Mouse (Mus musculus) kidney, adult 18-20 months (tissue): Measurements from ENCODE around the gene Cacna2d1.

Experiments used
- DNase-seq: peaks from one replicate; pipeline ENCODE4 v3.0.0; 2021

The Cacna2d1 gene

DNA sequence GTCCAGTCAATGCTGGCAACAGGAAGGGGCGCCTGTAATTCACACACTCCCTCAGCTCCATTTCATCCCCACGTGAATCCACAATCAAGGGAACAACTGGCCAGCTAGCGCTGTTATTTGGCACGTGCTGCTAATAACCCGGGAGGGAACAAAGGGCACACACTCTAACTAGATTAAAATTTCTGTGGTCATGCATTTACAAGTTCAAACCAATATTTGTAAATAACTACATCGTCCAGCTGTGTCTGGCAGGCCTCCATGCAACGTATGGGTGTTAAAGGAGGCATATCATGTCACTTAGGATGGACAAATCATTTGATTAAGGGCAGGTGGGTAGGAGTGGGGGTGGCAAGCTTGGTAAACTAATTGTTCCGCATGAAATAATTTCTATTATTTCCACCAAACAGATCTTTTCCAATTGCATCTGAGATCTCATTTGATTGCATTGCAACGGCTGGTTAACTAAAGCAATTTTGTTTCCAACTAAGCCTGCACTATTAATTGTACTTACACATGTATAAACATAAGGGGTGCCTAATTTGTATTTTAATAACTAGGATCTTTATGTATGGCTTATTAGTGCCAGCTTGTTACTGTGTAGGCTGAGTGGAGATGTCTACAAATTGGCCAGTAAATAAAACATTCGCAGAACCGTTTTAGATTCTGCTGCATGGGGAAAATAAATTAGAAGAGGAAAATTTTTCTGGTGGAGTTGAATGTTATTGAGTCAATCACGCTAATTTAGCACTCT, 231.8 kb downstream of the Cacna2d1 start:
- no peak for DNase-seq

DNA sequence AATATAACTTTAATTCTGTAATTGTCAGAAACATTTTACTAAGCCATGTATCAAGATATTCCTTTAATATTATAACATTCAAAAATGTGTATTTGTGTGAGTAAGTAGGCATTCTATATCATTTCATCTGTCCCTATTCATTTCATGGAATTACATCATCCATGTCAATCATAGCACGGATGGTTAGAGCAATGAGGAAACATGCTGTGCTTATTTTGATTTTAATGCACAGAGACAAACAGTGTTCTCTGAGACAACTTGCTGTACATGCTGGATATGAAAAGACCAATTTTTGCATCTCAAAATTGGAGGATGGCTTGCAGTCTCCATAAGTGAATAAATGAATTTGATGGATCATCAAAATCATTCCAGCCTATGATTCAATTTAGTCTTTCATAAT, 232.4 kb downstream of the Cacna2d1 start:
- no peak for DNase-seq

DNA sequence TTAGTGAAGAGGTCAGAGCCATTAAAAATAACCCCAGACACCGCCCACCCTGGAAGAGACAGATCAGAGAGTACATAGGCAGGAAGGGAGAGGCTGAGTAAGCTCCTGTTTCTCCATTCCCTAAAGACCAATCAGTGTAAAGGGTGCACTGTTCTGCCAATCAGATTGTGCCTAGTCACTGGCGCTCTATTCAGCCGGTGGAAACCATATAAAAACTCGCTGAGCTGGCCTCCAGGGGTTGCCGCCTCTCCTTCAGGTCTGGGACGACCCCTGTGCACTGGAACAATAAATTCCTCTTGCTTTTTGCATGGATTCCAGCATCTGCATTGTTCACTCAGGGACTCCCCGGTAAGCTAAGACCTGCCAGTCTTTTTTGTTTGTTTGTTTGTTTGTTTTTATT, 246.6 kb downstream of the Cacna2d1 start:
- no peak for DNase-seq

DNA sequence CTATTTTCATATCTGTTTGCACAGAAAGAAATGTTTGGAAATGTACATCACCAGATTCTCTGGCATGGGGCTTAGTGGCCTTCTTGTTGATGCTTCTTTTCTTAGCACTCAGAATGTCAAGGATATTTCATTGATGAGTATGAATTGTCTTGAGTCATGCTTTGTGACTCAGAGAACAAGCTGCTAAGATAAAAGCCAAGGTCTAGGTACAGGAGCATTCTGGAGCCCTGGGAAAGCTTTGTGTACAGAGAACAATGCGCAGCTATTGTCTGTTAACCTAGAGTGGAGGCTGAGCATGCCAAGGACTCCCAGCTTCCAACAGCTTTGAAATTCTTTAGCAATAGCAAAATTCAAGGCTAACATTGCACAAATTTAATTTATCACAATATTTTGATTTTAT, 249.6 kb downstream of the Cacna2d1 start:
- DNase-seq = no peak

DNA sequence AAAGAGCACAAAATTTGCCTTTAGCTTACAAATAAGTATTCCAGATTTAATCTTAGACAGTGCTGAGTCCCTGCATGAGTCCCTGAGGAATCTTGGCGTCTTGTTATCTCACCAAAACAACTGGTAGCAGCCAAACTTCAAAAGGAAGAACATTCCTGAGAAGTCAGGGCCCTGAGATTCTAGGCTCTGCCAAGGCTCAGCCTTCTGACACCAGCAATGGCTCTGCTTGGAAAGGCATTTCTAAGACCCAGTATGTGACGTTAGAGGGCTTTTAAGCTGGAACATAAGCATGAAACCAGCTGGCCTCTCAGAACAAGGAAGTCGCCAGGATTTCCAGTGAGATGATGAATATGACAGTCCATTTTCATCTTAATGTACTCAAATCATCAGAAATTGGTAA, 253.4 kb downstream of the Cacna2d1 start:
- DNase-seq = no peak

DNA sequence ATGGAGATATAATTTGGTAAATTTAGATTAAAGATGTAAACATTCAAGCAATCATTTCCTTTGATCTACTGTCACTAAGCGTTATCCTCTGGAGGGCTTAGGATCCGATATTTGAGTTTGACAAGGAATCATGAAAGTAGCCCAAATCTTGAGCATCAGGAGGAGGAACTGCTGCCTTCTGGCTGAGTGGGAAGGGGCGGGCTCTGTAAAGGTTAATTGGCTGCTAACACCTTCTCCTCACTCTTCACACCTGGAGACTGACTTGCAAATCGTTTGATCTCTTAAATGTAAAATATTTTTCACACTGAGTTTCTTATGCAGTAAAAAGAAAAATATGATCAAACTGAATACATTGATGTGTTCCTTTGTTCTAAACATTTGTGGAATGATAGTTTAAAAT, 255.4 kb downstream of the Cacna2d1 start:
- no peak for DNase-seq

DNA sequence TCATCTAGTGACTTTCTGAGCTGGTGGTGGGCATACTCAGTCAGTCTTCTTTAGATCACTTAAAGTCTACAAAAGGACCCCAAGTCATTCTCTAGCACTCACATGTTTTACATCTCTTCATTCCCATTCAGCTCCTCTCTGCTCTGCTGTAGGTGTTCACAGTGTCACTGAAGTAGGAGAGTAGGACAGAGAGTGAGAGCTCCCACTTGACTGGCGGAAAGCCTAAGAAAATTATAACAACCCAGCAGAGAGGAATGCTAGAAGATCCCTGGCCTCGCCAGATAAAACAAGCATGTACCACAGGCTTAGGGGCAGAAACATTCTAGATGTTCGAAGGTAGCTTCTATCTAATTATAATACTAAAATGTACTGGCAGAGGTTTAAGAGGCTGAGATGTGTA, 256.7 kb downstream of the Cacna2d1 start:
- DNase-seq = no peak

DNA sequence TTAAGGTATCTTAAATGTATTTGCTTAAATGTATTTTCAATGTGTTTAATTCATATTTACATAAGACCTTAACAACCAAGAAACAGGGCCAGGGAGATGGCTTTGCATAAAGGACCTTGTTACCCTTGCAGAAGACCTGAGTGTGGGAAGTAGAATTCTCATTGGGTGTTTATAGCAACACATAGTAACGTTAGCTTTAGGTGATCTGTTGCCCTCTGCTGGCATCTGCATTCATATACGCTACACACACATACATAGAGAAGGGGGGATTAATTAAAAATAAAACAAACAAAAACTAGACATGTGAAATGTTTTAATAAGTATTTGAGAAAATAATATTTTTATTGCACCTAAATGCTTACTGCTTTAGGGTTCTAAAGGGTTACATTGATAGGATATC, 265.3 kb downstream of the Cacna2d1 start:
- no peak for DNase-seq

DNA sequence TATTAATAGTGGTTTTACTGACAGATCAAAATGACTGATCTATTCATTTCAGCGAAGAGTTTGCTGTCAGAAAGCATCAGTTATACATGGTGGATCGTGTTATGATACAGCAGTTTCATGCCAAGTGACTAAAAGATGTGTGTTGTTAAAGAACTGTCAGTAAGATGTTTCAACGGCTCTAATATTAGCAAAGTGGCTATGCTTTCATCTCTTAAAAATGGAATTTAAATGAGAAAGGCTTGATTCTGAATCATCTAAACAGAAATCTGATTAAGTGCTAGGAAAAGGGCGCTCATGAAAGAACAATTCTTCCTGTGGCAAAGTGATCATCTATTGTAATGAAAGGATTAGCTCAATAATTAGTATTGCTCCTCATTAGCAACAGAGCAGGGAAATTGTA, 287.5 kb downstream of the Cacna2d1 start:
- no peak for DNase-seq

DNA sequence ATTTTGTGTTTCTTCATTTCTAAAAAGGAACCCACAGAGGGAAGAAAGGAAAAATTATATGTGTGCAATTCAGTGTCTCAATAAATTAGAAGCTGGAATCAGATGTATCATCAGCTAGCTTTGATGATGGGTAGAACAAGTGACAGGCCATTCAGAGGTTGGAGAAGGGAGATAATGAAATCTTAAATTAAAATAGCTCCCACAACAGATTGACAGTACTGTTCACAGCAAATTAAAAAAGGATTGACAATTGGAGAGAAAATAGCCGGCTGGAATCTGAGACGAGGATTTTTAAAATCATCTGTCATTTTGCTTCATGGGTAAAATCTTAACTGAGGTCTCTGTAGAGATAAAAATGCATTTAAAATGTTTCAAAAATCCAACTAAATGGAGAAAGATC, 290.9 kb downstream of the Cacna2d1 start:
- DNase-seq = no peak

DNA sequence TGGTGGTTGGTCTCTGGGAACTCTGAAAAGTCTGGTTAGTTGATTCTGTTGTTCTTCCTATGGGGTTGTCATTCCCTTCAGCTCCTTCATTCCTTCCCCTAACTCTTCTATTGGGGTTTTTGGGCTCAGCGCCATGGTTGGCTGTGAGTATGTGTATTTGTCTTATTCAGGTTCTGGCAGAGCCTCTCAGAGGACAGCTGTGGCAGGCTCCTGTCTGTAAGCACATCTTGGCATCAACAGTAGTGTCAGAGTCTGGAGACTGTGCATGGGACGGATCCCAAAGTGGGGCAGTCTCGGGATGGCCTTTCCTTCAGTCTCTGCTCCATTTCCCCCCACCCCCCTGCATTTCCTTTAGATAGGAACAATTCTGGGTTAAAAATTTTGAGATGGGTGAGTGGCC, 294.9 kb downstream of the Cacna2d1 start:
- DNase-seq = no peak

DNA sequence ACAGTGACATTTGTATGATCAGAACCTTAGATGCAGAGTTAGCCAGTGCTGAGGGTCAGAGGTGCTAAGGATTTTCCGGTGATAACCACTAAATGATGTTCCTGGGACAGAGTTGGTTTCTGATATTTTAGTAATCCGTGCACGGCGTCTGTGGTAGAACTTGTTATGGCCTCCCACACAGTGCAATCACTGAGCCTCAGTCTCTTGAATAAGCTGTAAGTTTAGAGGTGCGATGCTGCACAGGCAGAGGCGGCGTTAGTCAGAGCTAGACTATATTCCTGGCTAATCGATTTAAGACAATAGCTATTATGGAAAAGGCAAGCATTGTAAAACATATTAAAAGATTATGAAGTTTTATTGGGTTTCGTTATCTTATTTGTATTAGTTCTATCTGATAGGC, 297.0 kb downstream of the Cacna2d1 start:
- DNase-seq = no peak

DNA sequence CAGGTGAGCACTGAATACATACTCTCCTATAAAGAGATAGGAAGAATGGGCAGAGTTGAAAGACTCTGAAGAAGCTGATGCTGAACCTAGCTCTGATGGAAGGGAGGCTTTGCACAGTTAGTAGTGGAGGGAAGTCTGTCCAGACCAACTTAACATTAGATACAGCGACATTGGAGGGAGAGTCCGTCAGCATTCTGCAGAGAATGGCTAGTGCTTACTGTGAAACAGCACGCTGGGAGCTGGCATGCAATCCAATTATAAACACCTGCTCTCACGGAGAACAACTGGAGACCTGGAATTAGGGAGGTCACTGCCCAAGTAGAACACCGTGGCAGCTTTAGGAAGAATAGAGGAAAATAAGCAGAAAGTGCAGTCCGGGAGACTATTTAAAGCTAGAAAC, 300.4 kb downstream of the Cacna2d1 start:
- no peak for DNase-seq

DNA sequence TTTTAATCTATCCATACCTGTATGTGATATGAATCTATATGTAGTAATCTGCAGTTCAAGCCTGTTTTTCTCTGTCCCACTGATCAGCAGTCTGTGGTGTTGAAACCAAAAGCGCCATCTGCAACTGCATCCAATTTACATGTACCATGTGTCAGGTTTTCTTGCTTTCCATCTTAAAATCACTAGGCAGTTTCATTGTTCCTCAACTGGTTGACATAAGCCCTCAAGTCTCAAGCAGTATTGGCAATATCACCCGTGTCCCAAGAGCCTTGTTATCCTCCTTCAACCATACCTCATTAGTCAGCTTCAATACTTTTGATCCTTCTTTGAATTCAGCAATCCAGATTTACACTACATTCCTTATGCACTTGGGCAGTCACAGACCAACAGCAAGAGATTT, 301.4 kb downstream of the Cacna2d1 start:
- DNase-seq = no peak

DNA sequence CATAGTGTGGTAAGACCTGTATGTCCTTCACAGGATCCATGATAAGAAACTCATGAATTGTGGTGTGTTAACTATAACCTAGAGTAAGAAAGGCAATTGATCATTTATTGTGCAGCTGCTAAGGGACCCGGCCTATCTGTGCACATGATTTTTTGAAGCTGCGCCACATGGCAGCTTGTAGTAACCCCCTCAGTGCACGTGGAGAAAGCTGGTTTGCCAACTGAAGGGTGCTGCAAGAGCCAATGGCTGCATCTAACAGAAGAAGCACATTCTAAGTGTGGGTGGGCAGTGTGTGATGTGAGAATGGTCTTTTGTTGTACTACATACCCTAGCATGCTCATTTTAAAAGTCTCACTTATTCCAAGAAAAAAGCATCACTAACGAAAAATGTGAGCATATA, 302.1 kb downstream of the Cacna2d1 start:
- DNase-seq = no peak

DNA sequence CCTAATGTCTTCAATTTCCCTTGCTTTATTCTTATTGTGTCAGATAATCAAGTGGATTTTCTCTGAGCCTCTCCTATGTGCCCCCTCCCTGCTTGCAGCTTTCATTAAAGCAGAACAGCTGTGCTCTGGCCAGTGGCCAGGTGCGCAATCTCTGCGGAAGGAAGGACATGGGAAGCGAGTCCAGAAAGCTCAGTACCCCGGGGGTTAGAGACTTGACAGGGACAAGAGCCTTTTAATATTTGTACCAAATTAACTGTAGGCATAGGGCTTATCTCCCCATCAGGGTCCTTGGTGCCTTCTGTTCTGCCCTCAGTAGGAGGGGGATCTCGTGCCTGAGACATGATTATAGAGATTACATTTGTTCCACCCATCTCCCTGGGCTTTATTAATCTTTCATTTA, 303.5 kb downstream of the Cacna2d1 start:
- peak; percentile 11 for DNase-seq

DNA sequence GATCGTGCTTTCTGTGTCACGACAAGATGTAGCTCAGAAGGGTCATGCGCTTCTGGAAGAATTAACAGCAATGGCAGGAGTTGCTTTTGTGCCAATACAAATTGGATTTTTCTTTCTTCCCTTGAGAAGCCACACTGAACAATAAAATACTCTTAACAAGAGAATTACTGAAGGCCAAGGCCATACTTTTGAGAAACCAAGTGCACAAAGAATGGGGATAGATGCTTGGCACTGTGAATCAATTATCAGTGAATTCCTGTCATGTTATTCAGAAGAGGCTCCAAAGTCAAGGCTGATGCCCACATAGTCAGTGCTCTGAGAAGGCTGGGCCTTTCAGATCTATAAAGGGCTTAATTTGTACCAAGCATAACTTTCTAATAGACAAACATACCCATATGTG, 305.8 kb downstream of the Cacna2d1 start:
- DNase-seq = no peak

DNA sequence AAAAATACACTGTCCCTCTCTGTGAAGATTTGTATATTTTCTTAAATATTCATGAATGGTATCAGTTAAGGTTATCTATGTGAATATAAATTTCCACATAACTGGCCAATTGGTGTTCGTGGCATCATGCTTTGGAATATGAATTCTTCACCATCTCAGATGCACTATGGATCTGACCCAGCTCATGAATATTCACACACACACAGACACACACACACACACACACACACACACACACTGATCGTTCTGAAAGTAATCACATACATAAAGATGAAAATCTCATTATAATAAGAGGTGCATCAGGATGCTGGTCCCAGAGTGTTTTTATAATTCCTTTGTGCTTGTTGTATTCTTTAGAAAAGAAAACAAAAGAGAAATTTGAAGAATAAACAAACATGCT, 309.1 kb downstream of the Cacna2d1 start:
- no peak for DNase-seq

DNA sequence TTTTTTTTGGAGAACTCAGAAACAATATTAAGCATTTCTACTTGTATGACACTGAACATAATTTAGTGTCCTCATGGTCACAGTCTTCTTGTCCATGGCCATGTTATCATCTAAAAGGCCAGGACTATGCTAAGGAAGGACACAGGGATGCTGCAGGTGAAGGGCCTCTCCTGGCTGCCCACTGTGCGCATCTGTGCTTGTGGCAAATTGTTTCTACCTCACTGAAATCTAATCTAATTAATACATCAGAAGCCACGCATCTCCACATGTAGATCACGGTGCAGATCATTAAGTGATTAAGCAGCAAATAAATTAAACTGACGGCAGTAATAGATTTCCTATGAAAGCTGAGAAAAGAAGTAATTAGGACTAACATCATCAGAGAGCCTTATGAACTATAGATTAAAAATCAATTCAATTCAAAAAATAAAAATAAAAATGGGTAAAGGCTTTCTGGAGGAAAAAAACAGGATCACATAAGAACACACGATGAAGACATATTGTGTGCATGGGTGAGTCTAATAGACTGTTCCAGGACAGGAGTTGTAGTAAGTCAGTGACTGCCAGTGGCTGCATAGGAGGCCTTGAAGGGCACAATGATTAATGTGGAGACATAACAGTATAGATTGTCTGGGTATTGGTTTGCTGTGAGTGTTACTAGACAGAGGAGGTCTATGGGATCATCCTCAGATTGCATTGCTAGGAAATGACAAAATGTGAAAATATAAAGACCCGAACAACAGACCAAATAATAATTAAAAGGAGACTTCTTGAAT, 318.4 kb downstream of the Cacna2d1 start:
- DNase-seq = no peak

DNA sequence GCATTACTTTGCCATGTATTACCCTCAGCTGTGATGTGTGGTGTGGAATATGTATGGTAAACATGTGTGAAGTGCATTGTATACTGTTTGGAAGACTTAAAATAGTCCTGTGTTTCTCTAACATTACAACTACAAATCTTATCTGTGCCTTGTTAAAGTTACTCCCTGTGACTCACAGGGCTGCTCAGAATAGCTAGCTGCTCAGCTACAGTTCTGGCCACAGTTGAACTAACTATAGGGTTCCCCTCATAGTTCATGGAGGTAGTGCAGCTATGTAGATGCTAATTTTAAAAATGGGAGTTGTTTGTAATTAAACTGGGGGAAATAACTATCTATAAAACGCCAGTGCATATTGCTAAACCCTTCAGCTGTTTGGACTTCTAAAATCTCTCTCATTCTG, 319.3 kb downstream of the Cacna2d1 start:
- no peak for DNase-seq

DNA sequence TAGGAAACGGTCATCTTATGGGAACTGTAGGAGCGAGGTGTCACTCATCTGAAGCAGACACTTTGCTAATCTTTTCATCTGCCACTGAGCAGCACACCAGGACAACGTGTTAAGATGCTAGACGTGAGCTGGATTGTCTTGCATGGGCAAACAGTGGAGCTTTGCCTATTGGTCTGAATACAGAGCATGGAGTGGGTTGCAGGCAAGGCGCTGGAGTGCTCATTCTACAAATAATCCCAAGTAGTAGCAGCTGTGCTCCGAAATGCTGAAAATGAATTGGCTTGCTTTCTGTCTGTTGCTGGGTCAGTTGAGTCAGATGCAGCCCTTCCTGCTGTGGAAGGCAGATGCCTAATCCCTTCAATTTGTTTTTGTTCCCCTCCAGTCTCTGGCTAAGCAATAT, 330.9 kb downstream of the Cacna2d1 start:
- DNase-seq = no peak

DNA sequence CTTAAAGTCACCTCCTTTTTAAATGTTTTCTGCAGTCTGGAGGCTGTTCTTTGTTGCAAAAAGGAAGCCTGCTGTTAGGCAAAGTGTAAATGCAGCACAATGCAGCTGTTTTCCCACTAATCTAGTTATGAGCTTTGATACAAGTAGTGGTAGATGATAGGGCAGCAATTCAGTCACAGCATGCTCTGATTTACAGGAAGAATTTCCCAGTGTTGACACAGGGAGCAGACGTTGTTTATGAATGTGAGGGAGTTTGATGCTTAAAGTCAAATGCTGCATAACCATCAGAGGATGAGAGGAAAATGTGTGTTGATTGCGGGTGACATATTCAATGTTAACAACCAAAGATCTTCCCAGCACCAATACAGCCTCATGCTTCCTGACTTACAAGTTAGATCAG, 342.6 kb downstream of the Cacna2d1 start:
- DNase-seq = no peak

DNA sequence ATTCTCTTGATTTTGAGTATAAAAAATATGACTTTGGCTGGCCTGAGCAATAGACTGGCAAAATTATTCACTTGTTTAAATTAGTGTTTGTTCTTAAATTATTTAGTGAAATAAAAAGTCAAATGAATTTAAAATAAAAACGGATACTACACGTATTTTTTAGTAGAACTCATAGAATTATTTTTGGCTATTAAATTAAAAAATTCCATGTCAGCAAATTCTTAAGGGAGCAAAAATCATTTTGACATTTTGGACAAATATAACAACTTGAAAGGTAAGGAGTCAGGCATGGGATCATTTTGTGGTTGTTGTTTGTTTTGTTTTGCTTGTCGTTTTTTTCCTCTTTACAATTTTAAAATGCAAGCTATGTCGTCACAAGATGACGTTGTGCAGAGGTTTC, 346.7 kb downstream of the Cacna2d1 start:
- no peak for DNase-seq

DNA sequence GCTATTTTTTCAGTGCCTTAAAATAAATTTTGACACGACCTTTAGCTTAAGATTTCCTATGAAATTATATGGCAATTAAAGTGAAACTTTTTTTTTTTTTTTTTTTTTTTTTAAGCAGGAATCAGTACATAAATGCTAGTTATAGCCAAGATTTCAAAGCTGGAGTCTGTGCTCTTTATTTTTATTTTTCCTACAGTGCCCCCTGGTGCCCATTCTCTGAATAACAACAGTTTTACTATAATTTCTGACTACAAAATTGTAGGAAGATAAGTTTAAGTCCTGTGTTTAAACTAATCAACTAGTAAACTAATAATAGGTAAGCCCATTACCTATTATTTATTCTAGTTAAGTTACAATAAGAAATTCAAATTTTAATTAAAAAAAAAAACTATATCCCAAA, 358.7 kb downstream of the Cacna2d1 start:
- no peak for DNase-seq

DNA sequence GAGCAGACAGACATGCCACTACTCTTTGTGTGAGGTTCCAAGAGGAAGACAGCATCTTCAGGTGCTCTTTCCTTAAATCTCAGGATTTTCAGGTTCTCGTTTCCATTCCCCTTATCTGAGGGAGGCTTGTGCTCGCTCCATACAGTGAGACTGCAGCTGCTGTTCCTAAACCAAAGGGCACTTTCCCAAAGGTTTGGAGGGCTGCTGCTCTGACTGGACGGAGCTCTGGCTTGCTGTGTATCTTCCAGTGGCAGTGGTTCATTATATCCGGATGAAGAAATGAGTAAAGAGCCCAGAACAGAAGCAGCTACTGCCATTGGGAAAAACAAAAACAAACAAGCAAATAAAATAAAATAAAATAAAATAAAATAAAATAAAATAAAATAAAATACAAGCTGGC, 359.3 kb downstream of the Cacna2d1 start:
- DNase-seq = no peak
